Mouse (Mus musculus): ENCODE measurements at regions not wholly inside any gene's neighbourhood (a gene's known extent, or its start where the extent isn't known, plus 50 kb on each side); places are given as distances from the start of the nearest gene placed in this dataset.

DNA sequence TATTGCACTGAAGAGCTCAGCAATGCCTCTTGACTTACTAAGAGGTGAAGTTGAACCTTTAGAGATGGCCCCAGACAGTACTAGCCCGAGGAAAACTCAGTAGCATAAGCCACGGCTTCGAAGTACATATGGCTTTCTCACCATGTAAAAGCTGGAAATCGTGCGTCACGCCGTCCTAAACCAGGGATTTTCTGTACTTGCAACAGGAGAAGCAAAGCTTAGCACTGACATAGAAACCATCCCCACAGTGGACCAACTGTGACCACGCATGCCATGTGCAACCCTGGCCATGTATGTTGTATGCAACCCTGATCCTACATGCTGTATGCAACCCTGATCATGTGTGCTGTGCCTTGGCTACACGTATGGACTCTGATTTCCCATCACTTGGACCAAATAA lies 265.0 kb upstream of the Zfp637 start:
- no peaks in the 10 kb centered on the region for H3K36me3 ChIP-seq (ENCODE audit: control insufficient read depth, insufficient read depth)
- H3K4me1 ChIP-seq (ENCODE audit: control insufficient read depth, insufficient read depth, low read length): peaks cover 10% of the 10 kb centered on the region
- ATAC-seq (replicated peaks; ENCODE audit: extremely low read depth, insufficient read depth, low FRiP score): no peak
- H3K27me3 ChIP-seq (ENCODE audit: control insufficient read depth, insufficient read depth, low read length): no peaks in the 10 kb centered on the region
- H3K27ac ChIP-seq (ENCODE audit: low read length): no peak overlapping the region
- H3K9ac ChIP-seq (ENCODE audit: low read length): no peak overlapping the region
- no peak overlapping the region for H3K4me2 ChIP-seq (ENCODE audit: low read depth, low read length)
- H3K9me3 ChIP-seq (replicated peaks; ENCODE audit: control insufficient read depth, low read length): no peaks in the 10 kb centered on the region
- WGBS: 91% methylated on average over 9 of the region's 9 CpGs
- H3K4me3 ChIP-seq (ENCODE audit: low read length): no peak overlapping the region

DNA sequence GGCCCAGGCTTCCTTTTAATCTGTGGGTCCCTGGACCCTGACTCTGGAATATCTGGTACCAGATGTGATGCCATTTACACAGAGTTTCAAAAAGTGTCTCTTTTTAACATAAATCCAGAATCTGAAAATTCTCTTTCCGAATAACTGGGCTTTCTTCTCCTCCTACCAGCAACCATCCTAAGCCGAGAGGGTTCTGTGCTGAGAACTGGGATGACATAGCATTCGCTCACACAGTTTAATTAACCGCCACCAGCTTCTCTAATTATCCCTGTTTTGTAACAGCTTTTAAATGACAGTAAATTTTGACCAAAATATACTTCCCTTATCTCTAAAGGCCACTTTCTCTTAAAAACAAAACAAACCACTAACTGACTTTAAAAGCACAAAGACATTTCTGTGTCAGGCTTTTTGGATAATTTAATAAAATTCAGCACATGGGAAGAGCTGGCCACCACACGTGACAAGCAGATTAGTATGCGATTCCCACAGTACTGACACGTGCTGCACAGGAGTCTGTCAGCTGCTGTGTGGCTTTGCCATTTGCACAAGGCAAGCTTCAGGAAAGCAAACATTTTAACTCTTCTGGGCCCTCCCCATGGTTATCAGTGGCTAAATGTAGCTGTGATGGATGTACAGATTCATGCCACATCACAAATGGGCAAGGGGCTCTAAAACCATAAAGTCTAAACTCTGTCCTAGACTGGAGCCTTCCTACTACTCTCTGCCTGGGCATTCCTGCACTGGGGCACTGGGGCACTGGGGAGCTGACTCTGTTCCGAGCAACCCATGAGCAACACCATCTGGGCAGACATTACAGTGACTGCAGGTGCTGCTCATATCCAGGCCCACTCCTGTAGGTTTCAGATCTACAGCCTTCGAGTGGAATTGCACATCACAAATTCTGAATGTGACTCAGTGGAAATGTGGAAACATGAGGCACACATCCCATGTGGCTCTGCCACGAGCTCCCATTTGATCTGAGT lies 263.1 kb upstream of the Zfp637 start:
- no peaks in the 10 kb centered on the region for H3K9me3 ChIP-seq (replicated peaks; ENCODE audit: control insufficient read depth, low read length)
- H3K27ac ChIP-seq (ENCODE audit: low read length): no peak overlapping the region
- H3K4me1 ChIP-seq (ENCODE audit: control insufficient read depth, insufficient read depth, low read length): peaks cover 10% of the 10 kb centered on the region
- H3K27me3 ChIP-seq (ENCODE audit: control insufficient read depth, insufficient read depth, low read length): no peaks in the 10 kb centered on the region
- H3K4me3 ChIP-seq (ENCODE audit: low read length): no peak overlapping the region
- 77% methylated on average over 10 of the region's 10 CpGs for WGBS
- no peak overlapping the region for H3K4me2 ChIP-seq (ENCODE audit: low read depth, low read length)
- ATAC-seq (replicated peaks; ENCODE audit: extremely low read depth, insufficient read depth, low FRiP score): no peak
- H3K9ac ChIP-seq (ENCODE audit: low read length): no peak overlapping the region
- H3K36me3 ChIP-seq (ENCODE audit: control insufficient read depth, insufficient read depth): no peaks in the 10 kb centered on the region

DNA sequence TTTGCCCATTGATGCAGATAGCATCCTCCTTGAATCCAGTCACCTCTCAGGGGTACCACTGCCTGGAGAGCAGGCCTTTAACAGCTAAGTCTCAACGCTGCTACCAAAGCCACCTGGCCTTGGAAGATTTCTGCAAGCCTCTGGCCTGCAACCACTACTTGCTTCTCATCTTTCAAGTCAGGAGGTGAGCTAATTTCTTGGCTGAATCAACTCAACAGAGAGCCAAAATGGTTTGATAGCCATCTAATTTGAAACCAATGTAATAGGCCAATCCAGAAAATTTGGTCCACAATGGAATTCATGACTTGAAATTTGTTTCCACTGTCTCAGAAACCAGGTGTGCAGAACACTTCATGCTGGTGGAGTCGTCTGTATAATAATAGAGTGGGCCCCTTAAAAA lies 260.0 kb upstream of the Zfp637 start:
- H3K9ac ChIP-seq (ENCODE audit: low read length): no peak overlapping the region
- H3K27me3 ChIP-seq (ENCODE audit: control insufficient read depth, insufficient read depth, low read length): no peaks in the 10 kb centered on the region
- WGBS: 69% methylated on average over 2 of the region's 2 CpGs
- H3K36me3 ChIP-seq (ENCODE audit: control insufficient read depth, insufficient read depth): no peaks in the 10 kb centered on the region
- no peak overlapping the region for H3K4me3 ChIP-seq (ENCODE audit: low read length)
- no peaks in the 10 kb centered on the region for H3K4me1 ChIP-seq (ENCODE audit: control insufficient read depth, insufficient read depth, low read length)
- no peak overlapping the region for H3K4me2 ChIP-seq (ENCODE audit: low read depth, low read length)
- no peaks in the 10 kb centered on the region for H3K9me3 ChIP-seq (replicated peaks; ENCODE audit: control insufficient read depth, low read length)
- no peak for ATAC-seq (replicated peaks; ENCODE audit: extremely low read depth, insufficient read depth, low FRiP score)
- H3K27ac ChIP-seq (ENCODE audit: low read length): no peak overlapping the region

DNA sequence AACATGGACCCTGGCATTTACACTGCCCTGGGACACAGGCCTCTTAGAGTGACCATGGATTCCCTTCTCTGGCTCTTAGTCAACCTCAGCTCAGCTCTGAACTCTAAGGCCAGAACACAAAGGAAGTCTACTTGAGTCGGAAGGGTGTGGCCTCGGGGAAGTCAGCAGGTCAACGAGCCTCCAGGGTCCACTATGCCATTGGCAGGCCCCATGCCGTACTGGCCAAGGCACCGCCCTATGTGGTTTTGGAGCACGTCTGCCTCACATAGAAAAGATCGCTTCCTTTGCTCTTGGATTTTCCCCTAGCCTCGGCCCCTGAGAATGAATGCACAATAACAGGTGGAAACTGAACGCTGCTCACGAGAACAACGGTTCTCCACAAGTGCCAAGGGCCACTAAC lies 257.9 kb upstream of the Zfp637 start:
- no peak overlapping the region for H3K27ac ChIP-seq (ENCODE audit: low read length)
- no peaks in the 10 kb centered on the region for H3K36me3 ChIP-seq (ENCODE audit: control insufficient read depth, insufficient read depth)
- no peaks in the 10 kb centered on the region for H3K9me3 ChIP-seq (replicated peaks; ENCODE audit: control insufficient read depth, low read length)
- no peak overlapping the region for H3K4me2 ChIP-seq (ENCODE audit: low read depth, low read length)
- no peak overlapping the region for H3K4me3 ChIP-seq (ENCODE audit: low read length)
- no peaks in the 10 kb centered on the region for H3K4me1 ChIP-seq (ENCODE audit: control insufficient read depth, insufficient read depth, low read length)
- no peaks in the 10 kb centered on the region for H3K27me3 ChIP-seq (ENCODE audit: control insufficient read depth, insufficient read depth, low read length)
- WGBS: 88% methylated on average over 11 of the region's 11 CpGs
- no peak for ATAC-seq (replicated peaks; ENCODE audit: extremely low read depth, insufficient read depth, low FRiP score)
- no peak overlapping the region for H3K9ac ChIP-seq (ENCODE audit: low read length)

DNA sequence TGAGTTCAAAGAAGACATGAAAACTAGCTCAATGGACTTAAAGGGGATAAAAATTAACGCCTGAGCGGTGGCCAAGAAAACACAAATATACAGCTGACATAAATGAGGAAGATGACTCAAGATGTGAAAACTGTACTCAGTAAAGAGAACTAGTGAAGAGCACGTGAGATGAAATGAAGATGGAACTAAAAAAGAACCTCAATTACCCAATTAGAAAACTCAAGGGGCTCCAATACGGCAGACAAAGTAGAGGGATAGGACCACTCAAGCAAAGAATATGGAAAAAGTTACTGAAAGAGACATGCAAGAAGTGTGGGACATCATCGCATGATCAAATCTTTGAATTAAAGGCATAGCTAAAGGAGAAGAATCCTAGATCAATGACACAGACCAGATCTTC lies 256.4 kb upstream of the Zfp637 start:
- H3K27ac ChIP-seq (ENCODE audit: low read length): no peak overlapping the region
- H3K9me3 ChIP-seq (replicated peaks; ENCODE audit: control insufficient read depth, low read length): no peaks in the 10 kb centered on the region
- 92% methylated on average over 5 of the region's 5 CpGs for WGBS
- H3K9ac ChIP-seq (ENCODE audit: low read length): no peak overlapping the region
- H3K4me2 ChIP-seq (ENCODE audit: low read depth, low read length): no peak overlapping the region
- ATAC-seq (replicated peaks; ENCODE audit: extremely low read depth, insufficient read depth, low FRiP score): no peak
- H3K4me1 ChIP-seq (ENCODE audit: control insufficient read depth, insufficient read depth, low read length): no peaks in the 10 kb centered on the region
- H3K36me3 ChIP-seq (ENCODE audit: control insufficient read depth, insufficient read depth): no peaks in the 10 kb centered on the region
- H3K27me3 ChIP-seq (ENCODE audit: control insufficient read depth, insufficient read depth, low read length): no peaks in the 10 kb centered on the region
- no peak overlapping the region for H3K4me3 ChIP-seq (ENCODE audit: low read length)

DNA sequence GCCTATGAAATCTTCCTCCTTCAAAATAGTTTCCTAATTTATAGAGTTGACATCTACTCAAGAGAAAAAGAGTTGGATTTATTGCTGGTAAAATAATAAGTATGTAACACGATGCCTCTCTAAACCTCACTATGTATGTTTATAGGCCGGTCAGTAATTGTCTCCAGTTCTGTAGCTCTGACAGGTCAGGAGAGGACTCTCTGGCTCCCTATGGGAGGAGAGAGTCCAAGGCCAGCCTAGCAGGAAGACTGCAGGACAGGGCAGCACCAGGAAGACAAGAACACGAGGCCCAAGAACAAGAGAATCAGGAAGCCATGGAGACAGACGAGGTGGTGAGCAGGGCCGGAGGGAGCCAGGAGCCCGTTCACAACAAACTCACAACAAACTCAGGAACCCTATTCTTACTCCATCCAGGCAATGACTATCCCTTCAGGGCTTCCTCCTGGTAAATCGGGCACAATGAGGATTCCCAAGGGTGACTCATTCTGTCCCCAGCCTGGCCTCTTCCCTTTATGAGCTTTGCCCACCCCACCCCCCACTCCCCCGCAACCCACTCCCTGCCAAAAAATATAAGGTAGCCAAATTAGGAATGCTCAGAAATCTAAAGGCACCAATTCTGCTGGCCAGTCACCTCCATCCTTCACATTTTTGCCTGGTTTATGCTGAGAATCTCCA lies 244.7 kb upstream of the Zfp637 start:
- no peak overlapping the region for H3K4me2 ChIP-seq (ENCODE audit: low read depth, low read length)
- H3K9me3 ChIP-seq (replicated peaks; ENCODE audit: control insufficient read depth, low read length): 0 out of 2 replicates have a peak, but pooled peaks cover 3% of the 10 kb centered on the region
- H3K27me3 ChIP-seq (ENCODE audit: control insufficient read depth, insufficient read depth, low read length): no peaks in the 10 kb centered on the region
- 80% methylated on average over 8 of the region's 8 CpGs for WGBS
- H3K27ac ChIP-seq (ENCODE audit: low read length): no peak overlapping the region
- H3K4me1 ChIP-seq (ENCODE audit: control insufficient read depth, insufficient read depth, low read length): no peaks in the 10 kb centered on the region
- no peak for ATAC-seq (replicated peaks; ENCODE audit: extremely low read depth, insufficient read depth, low FRiP score)
- no peak overlapping the region for H3K4me3 ChIP-seq (ENCODE audit: low read length)
- H3K36me3 ChIP-seq (ENCODE audit: control insufficient read depth, insufficient read depth): no peaks in the 10 kb centered on the region
- no peak overlapping the region for H3K9ac ChIP-seq (ENCODE audit: low read length)

DNA sequence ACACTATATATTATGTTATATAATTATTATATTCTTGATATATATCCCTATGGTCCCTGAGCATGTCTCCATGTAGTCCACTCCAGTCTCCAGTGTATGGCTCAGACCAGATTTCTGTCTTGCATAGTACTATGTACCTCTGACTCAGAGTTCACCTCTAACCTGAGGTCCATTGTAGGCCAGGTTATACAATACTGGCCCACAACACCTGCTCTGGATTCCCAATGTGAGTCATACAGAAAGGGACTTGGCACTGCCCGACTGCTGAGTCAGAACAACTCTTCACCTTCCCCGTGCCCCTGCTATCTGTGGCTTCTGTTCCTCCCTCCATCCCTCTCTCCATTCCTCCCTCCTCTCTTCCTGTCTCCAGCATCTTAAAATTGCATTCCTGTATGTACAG lies 236.1 kb upstream of the Zfp637 start:
- Histone ChIP-seq H3K36me3 (ENCODE audit: control insufficient read depth, insufficient read depth) (no peaks in the 10 kb centered on the region), H3K27me3 (ENCODE audit: control insufficient read depth, insufficient read depth, low read length) (0 out of 2 replicates have a peak, but pooled peaks cover 7% of the 10 kb centered on the region), H3K4me3 (ENCODE audit: low read length) (no peak overlapping the region), H3K27ac (ENCODE audit: low read length) (peak overlapping the region; percentile 68), H3K9ac (ENCODE audit: low read length) (no peak overlapping the region), H3K4me2 (ENCODE audit: low read depth, low read length) (peak overlapping the region; percentile 37; the same call in 1 of the 2 replicates), H3K9me3 (replicated peaks; ENCODE audit: control insufficient read depth, low read length) (peaks cover 9% of the 10 kb centered on the region), H3K4me1 (ENCODE audit: control insufficient read depth, insufficient read depth, low read length) (peaks cover 24% of the 10 kb centered on the region)
- no peak for ATAC-seq (replicated peaks; ENCODE audit: extremely low read depth, insufficient read depth, low FRiP score)
- 42% methylated on average over 2 of the region's 2 CpGs for WGBS

DNA sequence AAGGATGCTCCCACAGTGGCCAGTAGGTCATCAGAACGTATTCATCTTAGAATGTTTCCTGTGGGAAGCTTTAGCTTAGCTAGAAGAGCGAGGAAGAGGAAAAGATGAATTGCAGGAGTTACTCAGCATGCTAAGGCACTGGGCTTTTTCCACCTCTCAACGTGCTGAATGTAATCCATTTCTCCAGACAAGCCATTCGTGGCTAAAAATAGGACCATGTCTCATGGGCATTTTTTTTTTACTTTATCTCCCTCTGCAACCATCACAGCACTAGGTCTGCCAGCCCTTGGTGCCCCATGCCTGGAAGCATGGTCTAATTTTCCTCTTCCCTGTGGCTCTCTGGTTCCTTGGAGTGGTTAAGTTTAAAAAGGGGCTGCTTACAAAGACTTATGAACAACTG lies 235.3 kb upstream of the Zfp637 start:
- Histone ChIP-seq H3K27ac (ENCODE audit: low read length) (peak overlapping the region; percentile 68), H3K4me1 (ENCODE audit: control insufficient read depth, insufficient read depth, low read length) (peaks cover 30% of the 10 kb centered on the region), H3K4me2 (ENCODE audit: low read depth, low read length) (peak overlapping the region; percentile 37; the same call in 1 of the 2 replicates), H3K4me3 (ENCODE audit: low read length) (no peak overlapping the region), H3K9me3 (replicated peaks; ENCODE audit: control insufficient read depth, low read length) (peaks cover 9% of the 10 kb centered on the region), H3K27me3 (ENCODE audit: control insufficient read depth, insufficient read depth, low read length) (0 out of 2 replicates have a peak, but pooled peaks cover 7% of the 10 kb centered on the region), H3K9ac (ENCODE audit: low read length) (no peak overlapping the region), H3K36me3 (ENCODE audit: control insufficient read depth, insufficient read depth) (no peaks in the 10 kb centered on the region)
- peak; percentile 75 for ATAC-seq (replicated peaks; ENCODE audit: extremely low read depth, insufficient read depth, low FRiP score)
- WGBS: 18% methylated on average over 4 of the region's 4 CpGs

DNA sequence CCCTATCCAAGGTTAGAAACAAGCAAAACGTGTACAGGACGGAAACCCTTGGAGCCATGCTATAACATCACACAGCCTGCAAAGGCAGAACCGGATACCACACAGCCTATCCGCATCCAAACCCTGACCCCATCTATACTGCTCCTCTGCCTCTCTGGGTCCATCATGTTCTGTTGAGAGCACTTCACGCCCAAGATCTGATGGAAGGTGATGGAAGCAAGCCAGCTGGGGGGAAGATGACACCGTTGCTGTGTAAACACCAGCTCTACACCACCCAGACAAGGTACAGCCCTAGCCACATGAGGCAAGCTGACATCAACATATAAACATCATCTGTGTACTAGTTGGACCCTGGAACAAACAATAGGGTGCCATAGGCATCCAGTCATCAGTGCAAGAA lies 234.8 kb upstream of the Zfp637 start:
- H3K27ac ChIP-seq (ENCODE audit: low read length): no peak overlapping the region
- no peak overlapping the region for H3K9ac ChIP-seq (ENCODE audit: low read length)
- H3K9me3 ChIP-seq (replicated peaks; ENCODE audit: control insufficient read depth, low read length): peaks cover 9% of the 10 kb centered on the region
- no peak overlapping the region for H3K4me2 ChIP-seq (ENCODE audit: low read depth, low read length)
- H3K27me3 ChIP-seq (ENCODE audit: control insufficient read depth, insufficient read depth, low read length): peaks cover 8% of the 10 kb centered on the region; the same call in 1 of the 2 replicates
- ATAC-seq (replicated peaks; ENCODE audit: extremely low read depth, insufficient read depth, low FRiP score): no peak
- peaks cover 30% of the 10 kb centered on the region for H3K4me1 ChIP-seq (ENCODE audit: control insufficient read depth, insufficient read depth, low read length)
- no peak overlapping the region for H3K4me3 ChIP-seq (ENCODE audit: low read length)
- 68% methylated on average over 6 of the region's 6 CpGs for WGBS
- H3K36me3 ChIP-seq (ENCODE audit: control insufficient read depth, insufficient read depth): no peaks in the 10 kb centered on the region
